Mouse (Mus musculus) embryonic facial prominence, embryonic 14.5 days (tissue): ENCODE results near the gene 4632433K11Rik. TPM values are rescaled to one million over a fixed set of nuclear protein-coding genes. Genes with fewer than 3 reads are reported as not detected.

Source experiments
- ATAC-seq: fragments of 200-750 bp; cut with Nextera tagmentation; 2 replicates; pipeline ENCODE4 v1.8.0; 2017; ENCODE audit warnings: low read depth, moderate number of reproducible peaks, moderate TSS enrichment
- DNase-seq: peaks from one replicate; pipeline ENCODE4 v3.0.0-alpha.2; 2015; ENCODE audit warnings: low spot score
- H3K27ac ChIP-seq: fragments of 300-500 bp; sonication (generic); replicated peaks from 2 replicates; pipeline ENCODE4 v1.5.1; 2014; ENCODE audit warnings: low read depth, mild to moderate bottlenecking, low read length, moderate library complexity
- H3K27me3 ChIP-seq: fragments of 300-500 bp; sonication (generic); replicated peaks from 2 replicates; pipeline ENCODE4 v1.6.1; 2014; ENCODE audit warnings: low read length; ENCODE audit not compliant: control insufficient read depth, insufficient read depth
- H3K36me3 ChIP-seq: fragments of 300-500 bp; sonication (generic); 2 replicates; pipeline ENCODE4 v1.6.1; 2014; ENCODE audit warnings: low read length, mixed read lengths; ENCODE audit not compliant: control insufficient read depth, insufficient read depth
- H3K4me1 ChIP-seq: fragments of 300-500 bp; sonication (generic); 2 replicates; pipeline ENCODE4 v1.6.1; 2014; ENCODE audit warnings: antibody characterized with exemption, low read length; ENCODE audit not compliant: control insufficient read depth, insufficient read depth
- H3K4me2 ChIP-seq: fragments of 300-500 bp; sonication (generic); 2 replicates; pipeline ENCODE4 v1.6.1; 2014; ENCODE audit warnings: low read depth, mild to moderate bottlenecking, low read length, moderate library complexity, mixed read lengths
- H3K4me3 ChIP-seq: fragments of 300-500 bp; sonication (generic); 2 replicates; pipeline ENCODE4 v1.5.1; 2014; ENCODE audit warnings: low read depth, mild to moderate bottlenecking, low read length
- H3K9ac ChIP-seq: fragments of 300-500 bp; sonication (generic); 2 replicates; pipeline ENCODE4 v1.6.1; 2014; ENCODE audit warnings: low read depth, mild to moderate bottlenecking, low read length, moderate library complexity, mixed read lengths
- H3K9me3 ChIP-seq: fragments of 300-500 bp; sonication (generic); 2 replicates; pipeline ENCODE4 v1.6.1; 2016; ENCODE audit warnings: low read length; ENCODE audit not compliant: control insufficient read depth
- WGBS: fragments of 180-500 bp; shearing (Covaris S2); extraction: QIAGEN DNeasy Blood & Tissue Kit; methylation state at CpG from one replicate; pipeline ENCODE4 v1.1.7; 2014; 5-methylcytosine and 5-hydroxymethylcytosine counted together
- polyA plus RNA-seq: library from polyadenylated mRNA; unstranded; fragments of >200 nt; fragmentation: Nextera tagmentation; extraction: Ambion mirVana; gene quantifications from 2 replicates; pipeline ENCODE4 v1.2.1, GENCODE M21; 2014

The 4632433K11Rik gene
- polyA plus RNA-seq, 1 experiment from 2014 or later: not detected

- Histone ChIP-seq H3K4me1 (peaks cover 10% of the 10 kb centered on the region; the same call in 1 of the 2 replicates), H3K4me2 (0 out of 2 replicates have a peak overlapping the region, but pooled peaks have one; percentile 12), H3K27ac (no peak overlapping the region), H3K27me3 (no peaks in the 10 kb centered on the region), H3K4me3 (peak overlapping the region; percentile 0; the same call in 1 of the 2 replicates), H3K36me3 (peaks cover 64% of the 10 kb centered on the region), H3K9ac (no peak overlapping the region; the same call in 1 of the 2 replicates), H3K9me3 (no peaks in the 10 kb centered on the region)
- ATAC-seq: no peak
- 94% methylated on average over 2 of the region's 2 CpGs for WGBS
- DNase-seq: no peak
These were observed 48.0 kb downstream of the 4632433K11Rik start for GRCm38 (mm10) chr7:5081939-5082338.

- H3K4me2 ChIP-seq: no peak overlapping the region
- peaks cover 54% of the 10 kb centered on the region for H3K36me3 ChIP-seq
- H3K27me3 ChIP-seq: no peaks in the 10 kb centered on the region
- ATAC-seq (no peak), DNase-seq (no peak)
- no peak overlapping the region for H3K27ac ChIP-seq
- H3K9ac ChIP-seq: no peak overlapping the region
- H3K9me3 ChIP-seq: no peaks in the 10 kb centered on the region
- H3K4me3 ChIP-seq: no peak overlapping the region
- 89% methylated on average over 18 of the region's 18 CpGs for WGBS
- H3K4me1 ChIP-seq: peaks cover 10% of the 10 kb centered on the region; the same call in 1 of the 2 replicates
These were observed 49.6 kb downstream of the 4632433K11Rik start for GRCm38 (mm10) chr7:5083325-5084105.

Other genes starting within 250 kb of the 4632433K11Rik start
- 5.5 and 6.6 TPM in 2 replicates for gene Tmem238, start 244.5 kb upstream of the 4632433K11Rik start, polyA plus RNA-seq
- 275 and 300 TPM in 2 replicates for gene Rpl28, start 241.2 kb upstream of the 4632433K11Rik start, polyA plus RNA-seq
- gene Ube2s, start 221.5 kb upstream of the 4632433K11Rik start, polyA plus RNA-seq: 347 and 359 TPM in 2 replicates
- 0.68 and 0.76 TPM in 2 replicates for gene Shisa7, start 189.4 kb upstream of the 4632433K11Rik start, polyA plus RNA-seq
- 6.5 and 7.0 TPM in 2 replicates for gene Isoc2b, start 163.9 kb upstream of the 4632433K11Rik start, polyA plus RNA-seq
- gene Isoc2a, start 157.0 kb upstream of the 4632433K11Rik start, polyA plus RNA-seq: 1.3 and 1.6 TPM in 2 replicates
- 0.35 TPM in 1 of 2 replicates, not detected in the other for gene Gm36210, start 127.6 kb upstream of the 4632433K11Rik start, polyA plus RNA-seq
- gene Zfp628, start 118.9 kb upstream of the 4632433K11Rik start, polyA plus RNA-seq: 3.7 and 4.0 TPM in 2 replicates
- 1.9 and 2.6 TPM in 2 replicates for gene Nat14, start 112.1 kb upstream of the 4632433K11Rik start, polyA plus RNA-seq
- gene Ssc5d, start 108.3 kb upstream of the 4632433K11Rik start, polyA plus RNA-seq: 8.1 and 8.7 TPM in 2 replicates
- 0.64 and 0.92 TPM in 2 replicates for gene Sbk2, start 69.7 kb upstream of the 4632433K11Rik start, polyA plus RNA-seq
- 0.06 and 0.08 TPM in 2 replicates for gene Sbk3, start 63.0 kb upstream of the 4632433K11Rik start, polyA plus RNA-seq
- 23.0 and 30.4 TPM in 2 replicates for gene Zfp579, start 38.0 kb upstream of the 4632433K11Rik start, polyA plus RNA-seq
- gene Zfp524, start 19.7 kb upstream of the 4632433K11Rik start, polyA plus RNA-seq: 14.5 and 16.5 TPM in 2 replicates
- gene Fiz1, start 19.4 kb upstream of the 4632433K11Rik start, polyA plus RNA-seq: 31.1 and 32.8 TPM in 2 replicates
- gene Gm44973, start 18.6 kb upstream of the 4632433K11Rik start, polyA plus RNA-seq: 1.5 TPM in 1 of 2 replicates, not detected in the other
- gene Zfp865, start 13.7 kb upstream of the 4632433K11Rik start, polyA plus RNA-seq: 5.3 and 5.8 TPM in 2 replicates
- gene Ccdc106, start 13.6 kb upstream of the 4632433K11Rik start, polyA plus RNA-seq: 21.6 and 30.7 TPM in 2 replicates
- gene Zfp784, start 4.3 kb downstream of the 4632433K11Rik start, polyA plus RNA-seq: 4.4 and 6.0 TPM in 2 replicates
- gene Zfp580, start 17.4 kb downstream of the 4632433K11Rik start, polyA plus RNA-seq: 34.9 and 44.1 TPM in 2 replicates
- 105 and 114 TPM in 2 replicates for gene U2af2, start 28.0 kb downstream of the 4632433K11Rik start, polyA plus RNA-seq
- gene Epn1, start 46.1 kb downstream of the 4632433K11Rik start, polyA plus RNA-seq: 59.3 and 66.2 TPM in 2 replicates
- not detected in 2 replicates for gene Rfpl4, start 82.8 kb downstream of the 4632433K11Rik start, polyA plus RNA-seq
- gene Rasl2-9, start 91.8 kb downstream of the 4632433K11Rik start, polyA plus RNA-seq: 0.22 and 0.62 TPM in 2 replicates
- not detected in 2 replicates for gene Vmn1r55, start 115.6 kb downstream of the 4632433K11Rik start, polyA plus RNA-seq
- not detected in 2 replicates for gene Vmn1r56, start 162.6 kb downstream of the 4632433K11Rik start, polyA plus RNA-seq
- gene Vmn1r57, start 184.4 kb downstream of the 4632433K11Rik start, polyA plus RNA-seq: not detected in 2 replicates